Mouse (Mus musculus) spleen, adult 2 months (tissue): Measurements from ENCODE around the gene Cwh43.

Experiments used
- CTCF ChIP-seq: fragments of 200-500 bp; IDR thresholded peaks from 2 replicates; pipeline ENCODE4 v1.5.1; 2011; ENCODE audit warnings: mild to moderate bottlenecking, inconsistent platforms; ENCODE audit not compliant: insufficient read depth, insufficient read length, insufficient replicate concordance; ENCODE audit errors: extremely low read depth
- POLR2A ChIP-seq: fragments of 200-500 bp; IDR thresholded peaks from 2 replicates; pipeline ENCODE4 v1.6.1; 2011; ENCODE audit warnings: low read depth, low read length, inconsistent platforms

GRCm38 (mm10) chr5:73393041-73393440 is 12.8 kb upstream of the Cwh43 start:
- no peak for TF ChIP-seq POLR2A
- TF ChIP-seq CTCF: no peak
